Mouse (Mus musculus) heart, postnatal 0 days (tissue): Measurements from ENCODE around the gene Kifc5b. TPM values are rescaled to one million over a fixed set of nuclear protein-coding genes. Genes with fewer than 3 reads are reported as not detected.

Source experiments
- ATAC-seq: fragments of 200-750 bp; cut with Nextera tagmentation; 2 replicates; pipeline ENCODE4 v1.8.0; 2017; ENCODE audit warnings: low read depth, moderate number of reproducible peaks, moderate library complexity; ENCODE audit not compliant: insufficient read depth
- DNase-seq: peaks from one replicate; pipeline ENCODE4 v3.0.0-alpha.2; 2016; ENCODE audit warnings: low spot score
- H3K27ac ChIP-seq: fragments of 300-500 bp; sonication (generic); 2 replicates; pipeline ENCODE4 v1.5.1; 2014; ENCODE audit warnings: low read depth, mild to moderate bottlenecking
- H3K27me3 ChIP-seq: fragments of 300-500 bp; sonication (generic); 2 replicates; pipeline ENCODE4 v1.6.1; 2014; ENCODE audit warnings: low read length, mixed read lengths; ENCODE audit not compliant: control insufficient read depth, insufficient read depth
- H3K36me3 ChIP-seq: fragments of 300-500 bp; sonication (generic); replicated peaks from 2 replicates; pipeline ENCODE4 v1.6.1; 2014; ENCODE audit warnings: low read length, mixed read lengths; ENCODE audit not compliant: control insufficient read depth, insufficient read depth
- H3K4me1 ChIP-seq: fragments of 300-500 bp; sonication (generic); 2 replicates; pipeline ENCODE4 v1.6.1; 2014; ENCODE audit warnings: antibody characterized with exemption; ENCODE audit not compliant: control insufficient read depth, insufficient read depth
- H3K4me2 ChIP-seq: fragments of 300-500 bp; sonication (generic); 2 replicates; pipeline ENCODE4 v1.6.1; 2014; ENCODE audit warnings: low read depth, mild to moderate bottlenecking, low read length, moderate library complexity
- H3K4me3 ChIP-seq: fragments of 300-500 bp; sonication (generic); 2 replicates; pipeline ENCODE4 v1.5.1; 2014; ENCODE audit warnings: low read depth, low read length
- H3K9ac ChIP-seq: fragments of 300-500 bp; sonication (generic); replicated peaks from 2 replicates; pipeline ENCODE4 v1.6.1; 2014; ENCODE audit warnings: low read depth, low read length, mixed read lengths
- H3K9me3 ChIP-seq: fragments of 300-500 bp; sonication (generic); replicated peaks from 2 replicates; pipeline ENCODE4 v1.6.1; 2016; ENCODE audit warnings: low read length; ENCODE audit not compliant: control insufficient read depth
- CTCF ChIP-seq: IDR thresholded peaks from 2 replicates; pipeline ENCODE4 v1.5.1; 2016; ENCODE audit warnings: antibody characterized with exemption, control low read depth, low read depth
- EP300 ChIP-seq: IDR thresholded peaks from 2 replicates; pipeline ENCODE4 v1.6.1; 2016; ENCODE audit warnings: antibody characterized with exemption, low read depth
- WGBS: fragments of 180-500 bp; shearing (Covaris S2); extraction: QIAGEN DNeasy Blood & Tissue Kit; methylation state at CpG from one replicate; pipeline ENCODE4 v1.1.7; 2014; 5-methylcytosine and 5-hydroxymethylcytosine counted together
- polyA plus RNA-seq: library from polyadenylated mRNA; unstranded; fragments of >200 nt; fragmentation: Nextera tagmentation; extraction: Ambion mirVana; gene quantifications from 2 replicates; pipeline ENCODE4 v1.2.1, GENCODE M21; 2015
- total RNA-seq: library from RNA; depleted of rRNA; stranded (reverse); fragments of >200 nt; gene quantifications from 2 replicates; pipeline ENCODE4 v1.2.3, GENCODE M21; 2014; ENCODE audit warnings: low replicate concordance

Gene Kifc5b
- total and polyA plus RNA-seq, 2 experiments from 2014 or later, result 0.93 to 4.5 TPM

GRCm38 (mm10) chr17:26937883-26938695 is 21.2 kb downstream of the Kifc5b start:
- Histone ChIP-seq H3K27me3 (no peaks in the 10 kb centered on the region), H3K9me3 (no peaks in the 10 kb centered on the region), H3K4me3 (peak overlapping the region; percentile 82), H3K27ac (peak overlapping the region; percentile 87), H3K4me1 (peaks cover 20% of the 10 kb centered on the region), H3K36me3 (peaks cover 21% of the 10 kb centered on the region), H3K9ac (peak overlapping the region; percentile 71), H3K4me2 (peak overlapping the region; percentile 97)
- ATAC-seq (no peak), DNase-seq (no peak)
- TF ChIP-seq EP300, result no peak
- TF ChIP-seq CTCF, result no peak
- 51% methylated on average over 16 of the region's 16 CpGs for WGBS

DNA sequence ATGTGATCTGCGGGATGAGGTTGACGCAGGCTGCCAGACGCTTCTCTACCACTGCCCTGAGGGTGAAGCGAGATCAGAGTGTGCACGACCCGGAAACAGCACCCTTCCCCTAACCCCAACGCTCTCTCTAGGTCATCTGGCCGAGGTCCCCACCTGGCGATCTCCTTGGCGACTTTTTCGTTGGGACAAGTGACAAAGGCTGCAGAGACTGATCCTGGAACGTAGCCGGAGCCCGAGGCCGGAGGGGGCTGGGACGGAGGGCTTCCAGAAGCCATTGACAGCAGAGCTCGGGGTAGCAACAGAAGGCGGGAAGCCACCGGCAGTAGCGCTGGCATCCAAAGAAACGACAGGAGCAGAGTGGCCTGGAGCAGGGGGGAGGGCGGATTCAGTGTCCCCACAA is 21.8 kb downstream of the Kifc5b start:
- Histone ChIP-seq H3K36me3 (peaks cover 21% of the 10 kb centered on the region), H3K9ac (peak overlapping the region; percentile 71), H3K27ac (peak overlapping the region; percentile 87), H3K4me1 (peaks cover 14% of the 10 kb centered on the region), H3K4me2 (peak overlapping the region; percentile 97), H3K27me3 (no peaks in the 10 kb centered on the region), H3K9me3 (no peaks in the 10 kb centered on the region), H3K4me3 (peak overlapping the region; percentile 82)
- WGBS, result under 1% methylated on average over 22 of the region's 22 CpGs
- no peak for DNase-seq
- no peak for TF ChIP-seq EP300
- no peak for TF ChIP-seq CTCF
- ATAC-seq, result no peak

GRCm38 (mm10) chr17:26939178-26939972 is 22.5 kb downstream of the Kifc5b start, which contains the start of gene Cuta:
TSS of gene Cuta (minus strand) at chr17:26939569.
- peak within 1 kb of the TSS; percentile 82 for H3K4me3 ChIP-seq
- H3K36me3 ChIP-seq, result peaks cover 21% of the 10 kb centered on the region
- H3K4me2 ChIP-seq, result peak within 1 kb of the TSS; percentile 97
- H3K9me3 ChIP-seq, result no peaks in the 10 kb centered on the region
- peak within 1 kb of the TSS; percentile 71 for H3K9ac ChIP-seq
- peak within 1 kb of the TSS; percentile 89 for H3K27ac ChIP-seq
- TF ChIP-seq CTCF (no peak), EP300 (0 out of 2 replicates have a peak, but pooled peaks have one; percentile 47)
- peak; percentile 95 for ATAC-seq
- no peaks in the 10 kb centered on the region for H3K27me3 ChIP-seq
- WGBS, result under 1% methylated on average over 61 of the region's 70 CpGs
- peak; percentile 99 for DNase-seq
- peaks cover 12% of the 10 kb centered on the region for H3K4me1 ChIP-seq

DNA sequence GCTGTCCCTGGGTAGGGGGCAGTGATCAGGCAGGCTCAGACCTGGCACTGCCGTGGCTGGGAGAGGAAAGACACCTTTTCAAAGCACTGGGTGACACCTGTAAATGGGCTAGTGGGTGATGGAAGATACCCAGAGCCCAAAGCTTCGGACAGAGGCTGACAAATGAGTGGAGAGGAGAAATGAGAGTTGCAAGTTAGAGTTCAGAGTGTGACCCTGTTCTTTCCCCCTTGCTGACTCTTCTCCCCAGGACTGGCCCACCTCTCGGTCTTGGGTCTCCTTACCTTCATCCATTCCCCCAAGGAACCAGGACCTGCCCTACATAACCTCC is 23.0 kb downstream of the Kifc5b start:
- H3K36me3 ChIP-seq, result peaks cover 15% of the 10 kb centered on the region
- 2% methylated on average over 3 of the region's 3 CpGs for WGBS
- H3K9ac ChIP-seq, result peak overlapping the region; percentile 57
- peak overlapping the region; percentile 89 for H3K27ac ChIP-seq
- H3K4me2 ChIP-seq, result peak overlapping the region; percentile 64
- no peaks in the 10 kb centered on the region for H3K27me3 ChIP-seq
- DNase-seq, result no peak
- TF ChIP-seq EP300 (no peak), CTCF (no peak)
- H3K4me1 ChIP-seq, result peaks cover 12% of the 10 kb centered on the region
- ATAC-seq, result no peak
- H3K4me3 ChIP-seq, result peak overlapping the region; percentile 82
- no peaks in the 10 kb centered on the region for H3K9me3 ChIP-seq

DNA sequence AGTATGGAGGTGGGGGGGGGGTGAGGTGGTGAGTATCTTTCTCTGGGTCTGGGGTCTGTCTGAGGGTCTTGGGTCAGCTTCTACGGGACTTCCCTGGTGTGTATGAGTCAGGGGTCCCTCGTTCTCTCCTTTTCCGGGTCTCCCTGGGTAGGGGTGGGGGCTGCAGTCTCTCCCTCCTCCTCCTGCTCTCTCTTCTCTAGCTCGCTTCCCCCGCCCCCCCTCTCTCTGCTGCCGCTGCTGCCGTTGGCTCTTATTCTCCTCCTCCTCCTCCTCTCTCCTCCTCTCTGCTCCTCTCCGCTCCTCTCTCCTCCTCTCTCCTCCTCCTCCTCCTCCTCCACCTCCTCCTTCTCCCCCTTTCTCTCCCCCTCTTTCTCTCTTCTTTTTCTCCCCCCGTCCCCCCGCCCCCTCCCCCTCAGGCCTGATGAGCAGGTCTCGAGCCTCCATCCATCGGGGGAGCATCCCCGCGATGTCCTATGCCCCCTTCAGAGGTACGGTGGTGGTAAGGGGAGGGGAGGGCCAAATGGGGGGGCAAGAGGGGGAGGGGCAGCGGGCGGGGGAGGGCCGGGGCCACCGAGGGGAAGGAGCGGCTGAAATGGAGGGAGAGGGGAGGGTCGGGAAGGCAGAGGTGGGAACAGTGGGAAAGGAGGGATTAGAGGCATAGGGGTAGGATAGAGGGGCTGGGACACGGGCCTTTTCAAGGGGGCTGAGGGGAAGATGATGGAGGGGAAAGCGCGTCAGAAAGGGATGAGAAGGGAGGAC is 24.3 kb downstream of the Kifc5b start, which contains the start of gene Syngap1:
Gene Syngap1 (plus strand): TSS at position 223 of the 759 bp plus-strand sequence.
- H3K27me3 ChIP-seq, result no peaks in the 10 kb centered on the region

More for the DNA sequence above, 24.3 kb downstream of the Kifc5b start, which contains the start of gene Syngap1:
- Histone ChIP-seq H3K9ac (peak within 1 kb of the TSS; percentile 57; the same call in 1 of the 2 replicates), H3K36me3 (peaks cover 5% of the 10 kb centered on the region), H3K4me1 (peaks cover 12% of the 10 kb centered on the region), H3K4me3 (peak within 1 kb of the TSS; percentile 82), H3K27ac (peak within 1 kb of the TSS; percentile 89), H3K9me3 (no peaks in the 10 kb centered on the region), H3K4me2 (peak within 1 kb of the TSS; percentile 64)
- ATAC-seq, result no peak
- TF ChIP-seq CTCF, result no peak
- TF ChIP-seq EP300, result no peak
- WGBS, result 3% methylated on average over 20 of the region's 24 CpGs
- DNase-seq, result no peak
